Mouse (Mus musculus) MEL (cell line): ENCODE measurements around the gene Clpsl2. TPM values are rescaled to one million over a fixed set of nuclear protein-coding genes. Genes with fewer than 3 reads are reported as not detected.

ENCODE experiments used
- DNase-seq: peaks from one replicate; pipeline ENCODE4 v3.0.0; 2011; ENCODE audit warnings: low read depth, low spot score
- H3K27ac ChIP-seq: 2 replicates; pipeline ENCODE4 v1.5.1; 2012; ENCODE audit warnings: low read depth, mild to moderate bottlenecking, control low read depth, low read length, moderate library complexity; ENCODE audit not compliant: control insufficient read depth
- H3K27me3 ChIP-seq, 2 experiments: fragments of 150-350 bp in 1 of 2; sonication (generic) in 1 of 2; 2 replicates each; pipeline ENCODE4 v1.6.1; 2012; ENCODE audit warnings: low read length in 2 of 2, mild to moderate bottlenecking in 2 of 2, improper control_type of control experiment in 1 of 2, moderate library complexity in 1 of 2; ENCODE audit not compliant: insufficient read depth in 2 of 2, control insufficient read depth in 1 of 2
- H3K36me3 ChIP-seq, 2 experiments: 2 replicates each; pipeline ENCODE4 v1.6.1; 2012 to 2014; ENCODE audit warnings: low read length in 2 of 2, improper control_type of control experiment in 1 of 2, inconsistent platforms in 1 of 2, mild to moderate bottlenecking in 1 of 2; ENCODE audit not compliant: insufficient read depth in 2 of 2, control insufficient read depth in 1 of 2
- H3K4me1 ChIP-seq, 2 experiments: fragments of 150-350 bp in 1 of 2; sonication (generic) in 1 of 2; 2 replicates each; pipeline ENCODE4 v1.6.1; 2012; ENCODE audit warnings: low read length in 2 of 2, improper control_type of control experiment in 1 of 2, mild to moderate bottlenecking in 1 of 2; ENCODE audit not compliant: insufficient read depth in 2 of 2, control insufficient read depth in 1 of 2
- H3K4me3 ChIP-seq, 2 experiments: fragments of 150-350 bp in 1 of 2; sonication (generic) in 1 of 2; 2 replicates each; pipeline ENCODE4 v1.5.1; 2012; ENCODE audit warnings: low read depth in 2 of 2, low read length in 2 of 2, mild to moderate bottlenecking in 2 of 2, moderate library complexity in 2 of 2, control low read depth in 1 of 2, improper control_type of control experiment in 1 of 2; ENCODE audit not compliant: control insufficient read depth in 1 of 2, insufficient read depth in 1 of 2
- H3K79me2 ChIP-seq: 2 replicates; pipeline ENCODE4 v1.6.1; 2012; ENCODE audit warnings: mild to moderate bottlenecking, low read length, moderate library complexity; ENCODE audit not compliant: control insufficient read depth, poor library complexity, insufficient read depth
- H3K9ac ChIP-seq: 2 replicates; pipeline ENCODE4 v1.6.1; 2012; ENCODE audit warnings: low read depth, mild to moderate bottlenecking, control low read depth, low read length, moderate library complexity; ENCODE audit not compliant: control insufficient read depth, poor library complexity, severe bottlenecking
- H3K9me3 ChIP-seq: fragments of 150-350 bp; sonication (generic); replicated peaks from 2 replicates; pipeline ENCODE4 v1.6.1; 2012; ENCODE audit warnings: mild to moderate bottlenecking, low read length, improper control_type of control experiment, moderate library complexity; ENCODE audit not compliant: insufficient read depth
- CHD2 ChIP-seq: IDR thresholded peaks from 2 replicates; pipeline ENCODE4 v1.6.1; 2011; ENCODE audit warnings: low read length, improper control_type of control experiment
- CTCF ChIP-seq, 3 experiments: IDR thresholded peaks in 2 of 3; conservative IDR thresholded peaks in 1 of 3; 2 replicates each; pipeline ENCODE4 v1.5.1; 2011 to 2012; ENCODE audit warnings: low read length in 3 of 3, low read depth in 2 of 3, mild to moderate bottlenecking in 2 of 3, improper control_type of control experiment in 1 of 3, inconsistent platforms in 1 of 3, mixed read lengths in 1 of 3, moderate library complexity in 1 of 3; ENCODE audit not compliant: control insufficient read depth in 1 of 3, insufficient read depth in 1 of 3, poor library complexity in 1 of 3, severe bottlenecking in 1 of 3
- GABPA ChIP-seq: IDR thresholded peaks from 2 replicates; pipeline ENCODE4 v1.6.1; 2012; ENCODE audit warnings: low read depth, mild to moderate bottlenecking, inconsistent platforms, low read length, improper control_type of control experiment, moderate library complexity
- GATA1 ChIP-seq: IDR thresholded peaks from 2 replicates; pipeline ENCODE4 v1.6.1; 2011; ENCODE audit warnings: low read depth, low read length, improper control_type of control experiment
- KAT2A ChIP-seq: conservative IDR thresholded peaks from 2 replicates; pipeline ENCODE4 v1.6.1; 2012; ENCODE audit warnings: low read depth, low read length, improper control_type of control experiment, inconsistent platforms
- MXI1 ChIP-seq: IDR thresholded peaks from 2 replicates; pipeline ENCODE4 v1.6.1; 2011; ENCODE audit warnings: mild to moderate bottlenecking, low read depth, low read length, improper control_type of control experiment
- POLR2AphosphoS2 ChIP-seq: IDR thresholded peaks from 2 replicates; pipeline ENCODE4 v1.6.1; 2011; ENCODE audit warnings: low read length, improper control_type of control experiment
- POLR2AphosphoS5 ChIP-seq: IDR thresholded peaks from 2 replicates; pipeline ENCODE4 v1.6.1; 2012; ENCODE audit warnings: low read depth, borderline replicate concordance, mild to moderate bottlenecking, inconsistent platforms, low read length, moderate library complexity, mixed read lengths
- RAD21 ChIP-seq: IDR thresholded peaks from 2 replicates; pipeline ENCODE4 v1.6.1; 2011; ENCODE audit warnings: mild to moderate bottlenecking, low read depth, low read length, improper control_type of control experiment
- SMC3 ChIP-seq: IDR thresholded peaks from 2 replicates; pipeline ENCODE4 v1.6.1; 2011; ENCODE audit warnings: low read depth, low read length, improper control_type of control experiment
- ZC3H11A ChIP-seq: IDR thresholded peaks from 2 replicates; pipeline ENCODE4 v1.6.1; 2012; ENCODE audit warnings: low read depth, mild to moderate bottlenecking, inconsistent platforms, low read length, improper control_type of control experiment
- ZKSCAN1 ChIP-seq: IDR thresholded peaks from 2 replicates; pipeline ENCODE4 v1.6.1; 2012; ENCODE audit warnings: low read depth, mild to moderate bottlenecking, inconsistent platforms, low read length, improper control_type of control experiment, moderate library complexity
- polyA plus RNA-seq, 2 experiments: library from polyadenylated mRNA; stranded (reverse) in 1 of 2; unstranded in 1 of 2; fragments of >175 nt in 1 of 2; fragments of >200 nt in 1 of 2; gene quantifications; 2 replicates each; pipeline versions ENCODE4 v1.2.1 to v1.2.4; 2012; ENCODE audit warnings: low replicate concordance in 2 of 2, low read depth in 1 of 2; ENCODE audit not compliant: insufficient read length in 2 of 2, insufficient read depth in 1 of 2, missing spikeins in 1 of 2
- total RNA-seq: library from RNA; depleted of rRNA; stranded (reverse); fragments of 300-350 nt; gene quantifications from 2 replicates; pipeline ENCODE4 v1.2.3, GENCODE M21; 2012

Clpsl2 gene
- total and polyA plus RNA-seq, 3 experiments: not detected

DNA sequence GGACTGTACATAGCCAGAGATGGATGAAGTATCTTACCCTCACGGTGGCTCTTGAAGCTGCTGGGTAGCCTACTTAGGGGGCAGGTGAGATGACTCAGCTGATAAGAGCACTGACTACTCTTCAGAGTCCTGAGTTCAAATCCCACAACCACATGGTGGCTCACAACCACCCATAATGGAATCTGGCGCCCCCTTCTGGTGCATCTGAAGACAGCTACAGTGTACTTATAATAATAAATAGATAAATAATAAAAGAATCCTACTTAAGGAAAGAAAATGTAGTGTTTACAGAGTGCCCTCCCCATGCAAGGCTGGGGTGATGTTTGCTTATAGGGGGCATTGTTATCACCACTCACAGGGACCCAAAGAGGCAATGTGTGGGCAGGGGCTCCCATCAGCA is 31.8 kb downstream of the Clpsl2 start:
- H3K4me1 ChIP-seq: 0 out of 4 replicates have a peak, but pooled peaks cover 0 to 6% of the 10 kb centered on the region in 2 experiments
- no peaks in the 10 kb centered on the region for H3K9me3 ChIP-seq
- peak; percentile 18; the same call in 1 of the 2 replicates for TF ChIP-seq SMC3
- no peak for TF ChIP-seq ZC3H11A
- no peak for TF ChIP-seq KAT2A
- TF ChIP-seq GATA1: no peak
- peak; percentile 12 to 50 (median 38); a peak in 5 of 6 replicates for TF ChIP-seq CTCF (IDR thresholded peaks at IDR 0.05 in 2 of 3, conservative IDR thresholded peaks at IDR 0.05 in 1 of 3; ENCODE audit: control insufficient read depth in 1 of 3, insufficient read depth in 1 of 3, low read depth in 2 of 3, low read length in 3 of 3, poor library complexity in 1 of 3, severe bottlenecking in 1 of 3)

DNA sequence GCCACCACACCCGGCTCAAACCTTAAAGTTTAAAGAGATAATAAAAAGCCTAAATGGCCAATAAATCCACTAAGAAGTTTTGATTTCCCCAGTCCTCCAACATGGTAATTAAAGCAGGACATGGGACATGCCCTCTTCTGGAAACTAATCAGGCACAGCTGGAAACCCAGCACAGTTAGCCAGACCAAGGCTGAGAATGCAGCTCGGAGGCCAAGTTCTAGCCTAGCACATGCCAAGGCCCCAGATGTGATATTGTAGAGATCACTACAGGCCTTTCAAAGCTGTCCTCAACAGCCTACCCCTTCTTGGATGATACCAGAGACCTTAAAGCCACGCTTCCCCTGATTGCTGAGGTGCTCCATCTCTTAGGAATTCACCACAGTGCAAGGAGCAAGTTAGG is 37.3 kb downstream of the Clpsl2 start:
- peaks cover 8 to 15% of the 10 kb centered on the region in 2 experiments; a peak in 3 of 4 replicates for H3K4me1 ChIP-seq
- DNase-seq: no peak
- no peak overlapping the region for H3K9ac ChIP-seq
- no peak overlapping the region for H3K27ac ChIP-seq
- TF ChIP-seq GABPA (no peak), CTCF (IDR thresholded peaks at IDR 0.05 in 2 of 3, conservative IDR thresholded peaks at IDR 0.05 in 1 of 3; ENCODE audit: control insufficient read depth in 1 of 3, insufficient read depth in 1 of 3, low read depth in 2 of 3, low read length in 3 of 3, poor library complexity in 1 of 3, severe bottlenecking in 1 of 3) (no peak), POLR2AphosphoS2 (no peak)
- TF ChIP-seq, all 39 proteins: peak for 0
- H3K9me3 ChIP-seq: no peaks in the 10 kb centered on the region
- H3K27me3 ChIP-seq: no peaks in the 10 kb centered on the region
- no peaks in the 10 kb centered on the region for H3K79me2 ChIP-seq
- H3K36me3 ChIP-seq: peaks cover 7 to 23% of the 10 kb centered on the region in 2 experiments
- H3K4me3 ChIP-seq: no peak overlapping the region

More for the DNA sequence above, 31.8 kb downstream of the Clpsl2 start:
- Histone ChIP-seq H3K79me2 (no peaks in the 10 kb centered on the region), H3K27ac (no peak overlapping the region), H3K36me3 (no peaks in the 10 kb centered on the region), H3K9ac (no peak overlapping the region), H3K4me3 (no peak overlapping the region), H3K27me3 (no peaks in the 10 kb centered on the region)
- DNase-seq: no peak

DNA sequence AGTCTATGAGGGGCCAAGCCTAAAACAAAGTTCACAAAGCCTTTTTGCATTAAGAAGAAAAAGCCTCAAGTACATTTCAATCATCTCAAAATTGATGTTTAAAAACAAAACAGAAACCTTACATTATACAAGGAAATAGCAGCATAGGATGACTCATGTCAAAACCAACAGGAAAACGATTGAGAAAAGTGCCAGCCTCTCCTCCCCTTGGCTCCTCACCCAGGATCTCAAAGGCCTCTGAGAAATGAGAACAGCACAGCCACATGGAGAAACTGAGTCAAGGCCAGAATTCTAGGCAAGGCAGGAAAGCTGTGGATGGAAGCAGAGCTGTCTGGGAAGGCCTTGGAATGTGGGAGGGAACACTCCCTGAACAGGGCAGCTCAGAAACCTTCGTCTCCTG is 39.4 kb downstream of the Clpsl2 start:
- no peak overlapping the region for H3K27ac ChIP-seq
- H3K9ac ChIP-seq: no peak overlapping the region
- no peak for TF ChIP-seq ZKSCAN1
- no peak for TF ChIP-seq SMC3
- no peak for TF ChIP-seq CHD2
- TF ChIP-seq RAD21: no peak
- TF ChIP-seq ZC3H11A: no peak
- TF ChIP-seq POLR2AphosphoS5: no peak
- no peak for TF ChIP-seq MXI1
- H3K79me2 ChIP-seq: no peaks in the 10 kb centered on the region
- no peak overlapping the region for H3K4me3 ChIP-seq
- peaks cover 26 to 35% of the 10 kb centered on the region in 2 experiments for H3K36me3 ChIP-seq
- peaks cover 22 to 35% of the 10 kb centered on the region in 2 experiments for H3K4me1 ChIP-seq
- H3K27me3 ChIP-seq: no peaks in the 10 kb centered on the region
- DNase-seq: no peak
- no peaks in the 10 kb centered on the region for H3K9me3 ChIP-seq
